Mouse (Mus musculus) heart, embryonic 16.5 days (tissue): ENCODE results near the gene Macrod1. TPM values are rescaled to one million over a fixed set of nuclear protein-coding genes. Genes with fewer than 3 reads are reported as not detected.
"Not testable (repeated sequence)": the region's sequence is repeated elsewhere in the genome, so short reads cannot be mapped to it uniquely, and the experiment has no call there.

Source experiments
- ATAC-seq: fragments of 200-750 bp; cut with Nextera tagmentation; replicated peaks from 2 replicates; pipeline ENCODE4 v1.8.0; 2017; ENCODE audit warnings: moderate number of reproducible peaks; ENCODE audit not compliant: insufficient read depth, low FRiP score; ENCODE audit errors: extremely low read depth
- H3K27ac ChIP-seq: fragments of 300-500 bp; sonication (generic); 2 replicates; pipeline ENCODE4 v1.5.1; 2014; ENCODE audit warnings: mild to moderate bottlenecking, low read length, control low read depth, moderate library complexity
- H3K27me3 ChIP-seq: fragments of 300-500 bp; sonication (generic); 2 replicates; pipeline ENCODE4 v1.6.1; 2014; ENCODE audit warnings: low read length, mixed read lengths; ENCODE audit not compliant: control insufficient read depth, insufficient read depth
- H3K36me3 ChIP-seq: fragments of 300-500 bp; sonication (generic); 2 replicates; pipeline ENCODE4 v1.6.1; 2014; ENCODE audit not compliant: control insufficient read depth, insufficient read depth
- H3K4me1 ChIP-seq: fragments of 300-500 bp; sonication (generic); 2 replicates; pipeline ENCODE4 v1.6.1; 2014; ENCODE audit warnings: low read length, mixed read lengths; ENCODE audit not compliant: control insufficient read depth, insufficient read depth
- H3K4me2 ChIP-seq: fragments of 300-500 bp; sonication (generic); 2 replicates; pipeline ENCODE4 v1.6.1; 2014; ENCODE audit warnings: low read depth, mild to moderate bottlenecking, control low read depth, low read length
- H3K4me3 ChIP-seq: fragments of 300-500 bp; sonication (generic); 2 replicates; pipeline ENCODE4 v1.5.1; 2014; ENCODE audit warnings: mild to moderate bottlenecking, control low read depth, low read length
- H3K9ac ChIP-seq: fragments of 300-500 bp; sonication (generic); 2 replicates; pipeline ENCODE4 v1.6.1; 2014; ENCODE audit warnings: low read length, control low read depth
- H3K9me3 ChIP-seq: fragments of 300-500 bp; sonication (generic); replicated peaks from 2 replicates; pipeline ENCODE4 v1.6.1; 2016; ENCODE audit warnings: low read length; ENCODE audit not compliant: control insufficient read depth
- WGBS: fragments of 180-500 bp; shearing (Covaris S2); extraction: QIAGEN DNeasy Blood & Tissue Kit; methylation state at CpG from one replicate; pipeline ENCODE4 v1.1.7; 2014; 5-methylcytosine and 5-hydroxymethylcytosine counted together
- polyA plus RNA-seq: library from polyadenylated mRNA; unstranded; fragments of >200 nt; fragmentation: Nextera tagmentation; extraction: Ambion mirVana; gene quantifications from 2 replicates; pipeline ENCODE4 v1.2.1, GENCODE M21; 2015

Macrod1 gene
- polyA plus RNA-seq, 1 experiment from 2014 or later, result 61.0 TPM

- Histone ChIP-seq H3K4me1 (peaks cover 17% of the 10 kb centered on the region), H3K27me3 (no peaks in the 10 kb centered on the region), H3K36me3 (no peaks in the 10 kb centered on the region), H3K4me2 (no peak overlapping the region), H3K9me3 (no peaks in the 10 kb centered on the region), H3K27ac (no peak overlapping the region), H3K4me3 (no peak overlapping the region), H3K9ac (no peak overlapping the region)
- WGBS, result 70% methylated on average over 12 of the region's 12 CpGs
- no peak for ATAC-seq
Measured at GRCm38 (mm10) chr19:7073997-7074781, 17.6 kb downstream of the Macrod1 start.

- not testable (repeated sequence) for H3K27me3 ChIP-seq, H3K4me2 ChIP-seq, ATAC-seq, H3K9me3 ChIP-seq, H3K9ac ChIP-seq, H3K4me3 ChIP-seq, H3K27ac ChIP-seq, H3K36me3 ChIP-seq
- H3K4me1 ChIP-seq, result peaks cover 10% of the 10 kb centered on the region
- 81% methylated on average over 11 of the region's 11 CpGs for WGBS
Measured at GRCm38 (mm10) chr19:7075336-7075735, 18.7 kb downstream of the Macrod1 start.

GRCm38 (mm10) chr19:7077666-7078065 is 21.1 kb downstream of the Macrod1 start:
- H3K4me3 ChIP-seq, result no peak overlapping the region
- H3K27me3 ChIP-seq, result no peaks in the 10 kb centered on the region
- no peak for ATAC-seq
- no peaks in the 10 kb centered on the region for H3K36me3 ChIP-seq
- 67% methylated on average over 9 of the region's 9 CpGs for WGBS
- no peak overlapping the region for H3K9ac ChIP-seq
- no peak overlapping the region for H3K27ac ChIP-seq
- peaks cover 5% of the 10 kb centered on the region; the same call in 1 of the 2 replicates for H3K4me1 ChIP-seq
- H3K4me2 ChIP-seq, result no peak overlapping the region
- no peaks in the 10 kb centered on the region for H3K9me3 ChIP-seq

- ATAC-seq, result no peak
- Histone ChIP-seq H3K9me3 (no peaks in the 10 kb centered on the region), H3K27me3 (no peaks in the 10 kb centered on the region), H3K4me3 (no peak overlapping the region), H3K9ac (no peak overlapping the region), H3K36me3 (no peaks in the 10 kb centered on the region), H3K4me1 (peaks cover 9% of the 10 kb centered on the region), H3K27ac (no peak overlapping the region), H3K4me2 (no peak overlapping the region)
- 81% methylated on average over 7 of the region's 7 CpGs for WGBS
Measured at GRCm38 (mm10) chr19:7078271-7078670, 21.7 kb downstream of the Macrod1 start.

- Histone ChIP-seq H3K4me2 (no peak overlapping the region), H3K36me3 (no peaks in the 10 kb centered on the region), H3K9ac (no peak overlapping the region), H3K9me3 (no peaks in the 10 kb centered on the region), H3K27me3 (no peaks in the 10 kb centered on the region), H3K4me3 (no peak overlapping the region), H3K4me1 (peaks cover 13% of the 10 kb centered on the region), H3K27ac (no peak overlapping the region)
- 75% methylated on average over 7 of the region's 7 CpGs for WGBS
- no peak; the same call in 1 of the 2 replicates for ATAC-seq
Measured at GRCm38 (mm10) chr19:7081516-7082266, 25.1 kb downstream of the Macrod1 start.

- Histone ChIP-seq H3K36me3 (no peaks in the 10 kb centered on the region), H3K4me2 (no peak overlapping the region), H3K4me3 (no peak overlapping the region), H3K9ac (0 out of 2 replicates have a peak overlapping the region, but pooled peaks have one; percentile 13), H3K4me1 (peaks cover 9% of the 10 kb centered on the region), H3K27me3 (no peaks in the 10 kb centered on the region), H3K27ac (no peak overlapping the region), H3K9me3 (no peaks in the 10 kb centered on the region)
- 38% methylated on average over 14 of the region's 14 CpGs for WGBS
- ATAC-seq, result no peak
Measured at GRCm38 (mm10) chr19:7083035-7083794, 26.6 kb downstream of the Macrod1 start.

- Histone ChIP-seq H3K36me3 (no peaks in the 10 kb centered on the region), H3K9ac (no peak overlapping the region), H3K4me1 (peaks cover 13% of the 10 kb centered on the region), H3K4me2 (no peak overlapping the region), H3K4me3 (no peak overlapping the region), H3K27me3 (0 out of 2 replicates have a peak, but pooled peaks cover 3% of the 10 kb centered on the region), H3K9me3 (no peaks in the 10 kb centered on the region), H3K27ac (no peak overlapping the region)
- ATAC-seq, result no peak
- WGBS, result 75% methylated on average over 15 of the region's 15 CpGs
Measured at GRCm38 (mm10) chr19:7084734-7085133, 28.1 kb downstream of the Macrod1 start.

- H3K4me1 ChIP-seq, result peaks cover 19% of the 10 kb centered on the region
- no peak overlapping the region for H3K4me2 ChIP-seq
- H3K4me3 ChIP-seq, result no peak overlapping the region
- ATAC-seq, result no peak
- no peak overlapping the region for H3K9ac ChIP-seq
- 34% methylated on average over 9 of the region's 9 CpGs for WGBS
- H3K9me3 ChIP-seq, result no peaks in the 10 kb centered on the region
- H3K27ac ChIP-seq, result no peak overlapping the region
- H3K27me3 ChIP-seq, result 0 out of 2 replicates have a peak, but pooled peaks cover 3% of the 10 kb centered on the region
- H3K36me3 ChIP-seq, result no peaks in the 10 kb centered on the region
Measured at GRCm38 (mm10) chr19:7088558-7088957, 31.9 kb downstream of the Macrod1 start.
